Comparison of ENCODE assay signal across 11 mouse cellular contexts in the genomic region with DNA sequence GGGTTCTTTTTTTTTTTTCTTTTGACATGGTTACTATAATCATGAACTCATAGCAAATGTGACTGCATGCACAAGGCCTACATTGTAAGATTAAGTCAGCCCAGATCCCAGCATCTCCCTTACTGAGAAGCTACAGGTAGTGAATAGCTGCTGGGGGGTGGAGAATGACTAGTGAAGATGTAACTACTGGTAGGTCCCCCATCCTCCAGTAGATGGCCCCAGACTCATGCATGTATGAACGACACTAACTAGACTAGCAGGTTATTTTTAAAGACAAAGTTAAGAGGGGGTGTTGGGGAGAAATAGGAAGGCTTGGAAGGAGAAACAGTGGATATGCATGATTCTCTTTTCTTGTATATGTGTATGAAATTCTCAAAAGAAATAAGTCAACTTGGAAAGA. TPM values are rescaled to one million over a fixed set of nuclear protein-coding genes. Genes with fewer than 3 reads are reported as not detected.
A peak's percentile ranks its signal among the peaks of the same experiment; 100 is the strongest.
DNase-seq lines count a peak whose midpoint lies in the region; ATAC-seq and TF ChIP-seq lines count a peak whose summit lies in the region.
"Had no signal": no experiment of that assay in that cellular context is flagged by ENCODE, and none has a peak within 500 bp of the region (broad histone marks: within the 10 kb centered on the region; RNA-seq: fewer than 3 reads in every experiment).

No protein-coding gene starts in this region.

- ATAC-seq in megakaryocyte progenitor cell, adult 5-6 weeks (replicated peaks; ENCODE audit: poor library complexity), result peak; percentile 61; the same call in 1 of the 2 replicates

- DNase-seq in gastrocnemius, adult 2 months, result peak; percentile 50
- DNase-seq in gastrocnemius, postnatal 10 days, result no peak
- no peak for DNase-seq in left cerebral cortex, adult 2 months (ENCODE audit: extremely low spot score in 1 of 2, low spot score in 2 of 2)
- no peak for DNase-seq in left cerebral cortex, adult 8-10 months (ENCODE audit: low spot score in 2 of 2)
- peak; percentile 60 for DNase-seq in CD4-positive, CD25-positive, alpha-beta regulatory T cell, adult 2 months (ENCODE audit: low read depth, low spot score)
- no peak for DNase-seq in ovary, postnatal 36 days (ENCODE audit: low spot score)
- no peak for DNase-seq in frontal cortex, postnatal 14 days (ENCODE audit: low spot score in 2 of 2)
- DNase-seq: heart, postnatal 36 days had no signal

- H3K27ac ChIP-seq in gastrocnemius, adult 2 months, result peak overlapping the region; percentile 73; the same call in 1 of the 2 replicates
- no peak overlapping the region for H3K27ac ChIP-seq in left cerebral cortex, adult 2 months
- H3K27ac ChIP-seq: stomach, embryonic 15.5 days had no signal

- no peak overlapping the region for H3K4me3 ChIP-seq in gastrocnemius, adult 2 months
- H3K4me3 ChIP-seq in left cerebral cortex, adult 2 months, result no peak overlapping the region
- H3K4me3 ChIP-seq: stomach, embryonic 15.5 days had no signal

- peak; percentile 78 for TF ChIP-seq CTCF in gastrocnemius, adult 2 months (IDR thresholded peaks at IDR 0.05)
- peak; percentile 46 for TF ChIP-seq CTCF in left cerebral cortex, adult 2 months (IDR thresholded peaks at IDR 0.05)

- intact Hi-C loops in gastrocnemius, adult 2 months (cut with DNase I), result loop anchor here (5.0 kb wide), 3 partner anchors 96 to 176 kb away; partner anchors contain the start of genes Cyp4f13 and Zfp870
- intact Hi-C loops in left cerebral cortex, adult 2 months (cut with DNase I), result no loop called here

RNA-seq across cellular contexts. Expression of gene Zfp871, which starts 16.9 kb away (rescaled TPM):
- 10 to 100 TPM; 25.0 to 25.9 TPM for total RNA-seq in gastrocnemius, adult 2 months (2021)
- total RNA-seq in gastrocnemius, postnatal 10 days (2021), result 10 to 100 TPM; 30.6 to 36.4 TPM
- 10 to 100 TPM; 82.0 to 84.9 TPM for total RNA-seq in left cerebral cortex, adult 2 months (2021)
- 10 to 100 TPM; 65.9 to 94.1 (median 79.6) TPM for total RNA-seq in left cerebral cortex, adult 8-10 months (2022)
- total RNA-seq in megakaryocyte progenitor cell, adult 5-6 weeks (2015), result 34.8 and 39.1 TPM in 2 replicates
- total RNA-seq in megakaryocyte progenitor cell, adult 5-6 weeks (2017), result 22.2 and 24.4 TPM in 2 replicates

RNA-seq across cellular contexts. Expression of gene Zfp811, which starts 38.5 kb away (rescaled TPM):
- total RNA-seq in gastrocnemius, adult 2 months (2021), result under 1 TPM; 0.26 to 0.28 TPM
- under 1 TPM; 0.77 to 0.87 TPM for total RNA-seq in gastrocnemius, postnatal 10 days (2021)
- total RNA-seq in left cerebral cortex, adult 2 months (2021), result 1 to 10 TPM; 6.3 to 6.5 TPM
- 1 to 10 TPM; 3.5 to 6.6 (median 5.3) TPM for total RNA-seq in left cerebral cortex, adult 8-10 months (2022)
- total RNA-seq in megakaryocyte progenitor cell, adult 5-6 weeks (2015), result not detected in 2 replicates
- not detected in 2 replicates for total RNA-seq in megakaryocyte progenitor cell, adult 5-6 weeks (2017)
- total RNA-seq: MEL had no signal

RNA-seq across cellular contexts. Expression of gene Zfp799, which starts 58.8 kb away (rescaled TPM):
- 1 to 10 TPM; 5.6 to 7.4 TPM for total RNA-seq in gastrocnemius, adult 2 months (2021)
- 10 to 100 TPM in 1 of 2 experiments, 1 to 10 TPM in 1; 7.0 to 10.9 TPM for total RNA-seq in gastrocnemius, postnatal 10 days (2021)
- 10 to 100 TPM; 28.4 to 31.1 TPM for total RNA-seq in left cerebral cortex, adult 2 months (2021)
- 10 to 100 TPM; 25.7 to 30.9 (median 28.5) TPM for total RNA-seq in left cerebral cortex, adult 8-10 months (2022)
- total RNA-seq in megakaryocyte progenitor cell, adult 5-6 weeks (2015), result 4.9 and 7.9 TPM in 2 replicates
- 3.5 and 8.3 TPM in 2 replicates for total RNA-seq in megakaryocyte progenitor cell, adult 5-6 weeks (2017)
- total RNA-seq: MEL had no signal

Comparison
In these comparisons a context has a peak if more than half of its experiments do, and no peak if none do; other contexts are left out.
1. DNase-seq: peak in gastrocnemius, adult 2 months (single experiment) and CD4-positive, CD25-positive, alpha-beta regulatory T cell, adult 2 months (single experiment); none in gastrocnemius, postnatal 10 days (single experiment), left cerebral cortex, adult 2 months (0 of 2), left cerebral cortex, adult 8-10 months (0 of 2), ovary, postnatal 36 days (single experiment) and frontal cortex, postnatal 14 days (0 of 2).